Mouse (Mus musculus) brain, embryonic 14.5 days (tissue): ENCODE measurements at regions not wholly inside any gene's neighbourhood (a gene's known extent, or its start where the extent isn't known, plus 50 kb on each side); places are given as distances from the start of the nearest gene placed in this dataset.

Experiments
- DNase-seq: peaks from one replicate; pipeline ENCODE4 v3.0.0-alpha.2; 2011; ENCODE audit warnings: low read depth
- CTCF ChIP-seq: fragments of 200-500 bp; IDR thresholded peaks from 2 replicates; pipeline ENCODE4 v1.5.1; 2012; ENCODE audit warnings: inconsistent platforms, mild to moderate bottlenecking, moderate library complexity, borderline replicate concordance; ENCODE audit not compliant: insufficient read depth, insufficient read length; ENCODE audit errors: extremely low read depth
- POLR2A ChIP-seq: fragments of 200-500 bp; IDR thresholded peaks from 2 replicates; pipeline ENCODE4 v1.6.1; 2012; ENCODE audit warnings: mild to moderate bottlenecking, inconsistent platforms, borderline replicate concordance; ENCODE audit not compliant: poor library complexity, insufficient read depth, insufficient read length, severe bottlenecking; ENCODE audit errors: extremely low read depth

GRCm38 (mm10) chr13:37715770-37716693 lies 62.2 kb upstream of the Rreb1 start:
- TF ChIP-seq POLR2A (no peak), CTCF (no peak)
- no peak for DNase-seq

- no peak for DNase-seq
- no peak for TF ChIP-seq CTCF
- TF ChIP-seq POLR2A, result no peak
Observed at GRCm38 (mm10) chr13:37717793-37718192, 60.4 kb upstream of the Rreb1 start.

GRCm38 (mm10) chr13:37718364-37718763 lies 59.8 kb upstream of the Rreb1 start:
- TF ChIP-seq POLR2A (no peak), CTCF (no peak)
- DNase-seq, result no peak
